Mouse (Mus musculus) neural tube, embryonic 15.5 days (tissue): Measurements from ENCODE around the gene Olfr435. TPM values are rescaled to one million over a fixed set of nuclear protein-coding genes. Genes with fewer than 3 reads are reported as not detected.
"Not testable (repeated sequence)": the region's sequence is repeated elsewhere in the genome, so short reads cannot be mapped to it uniquely, and the experiment has no call there.

Source experiments
- ATAC-seq: fragments of 200-750 bp; cut with Nextera tagmentation; 2 replicates; pipeline ENCODE4 v1.8.0; 2017; ENCODE audit warnings: mild to moderate bottlenecking, moderate TSS enrichment, moderate library complexity; ENCODE audit not compliant: low FRiP score
- H3K27ac ChIP-seq: fragments of 300-500 bp; sonication (generic); replicated peaks from 2 replicates; pipeline ENCODE4 v1.5.1; 2015; ENCODE audit warnings: mild to moderate bottlenecking, inconsistent platforms
- H3K27me3 ChIP-seq: fragments of 300-500 bp; sonication (generic); replicated peaks from 2 replicates; pipeline ENCODE4 v1.6.1; 2015; ENCODE audit warnings: inconsistent platforms
- H3K36me3 ChIP-seq: fragments of 300-500 bp; sonication (generic); 2 replicates; pipeline ENCODE4 v1.6.1; 2015; ENCODE audit warnings: inconsistent platforms
- H3K4me1 ChIP-seq: fragments of 300-500 bp; sonication (generic); 2 replicates; pipeline ENCODE4 v1.6.1; 2015; ENCODE audit warnings: inconsistent platforms
- H3K4me2 ChIP-seq: fragments of 300-500 bp; sonication (generic); 2 replicates; pipeline ENCODE4 v1.6.1; 2015; ENCODE audit warnings: inconsistent platforms, mild to moderate bottlenecking, moderate library complexity
- H3K4me3 ChIP-seq: fragments of 300-500 bp; sonication (generic); replicated peaks from 2 replicates; pipeline ENCODE4 v1.5.1; 2015; ENCODE audit warnings: mild to moderate bottlenecking, inconsistent platforms
- H3K9ac ChIP-seq: fragments of 300-500 bp; sonication (generic); replicated peaks from 2 replicates; pipeline ENCODE4 v1.6.1; 2015; ENCODE audit warnings: mild to moderate bottlenecking, inconsistent platforms
- H3K9me3 ChIP-seq: fragments of 300-500 bp; sonication (generic); replicated peaks from 2 replicates; pipeline ENCODE4 v1.6.1; 2016; ENCODE audit warnings: inconsistent platforms
- WGBS: fragments of 180-500 bp; shearing (Covaris S2); methylation state at CpG from one replicate; pipeline ENCODE4 v1.1.7; 2015; ENCODE audit warnings: mixed read lengths; 5-methylcytosine and 5-hydroxymethylcytosine counted together
- polyA plus RNA-seq: library from polyadenylated mRNA; unstranded; fragments of >200 nt; fragmentation: Nextera tagmentation; extraction: Ambion mirVana; gene quantifications from 2 replicates; pipeline ENCODE4 v1.2.1, GENCODE M21; 2015

Olfr435 gene
- polyA plus RNA-seq, 1 experiment from 2014 or later, result not detected

GRCm38 (mm10) chr6:43231255-43231654 lies 34.3 kb downstream of the Olfr435 start, which contains the start of gene Olfr47:
Olfr47 (plus strand) TSS chr6:43231529.
- H3K27ac ChIP-seq, ATAC-seq, H3K9ac ChIP-seq, H3K27me3 ChIP-seq, H3K4me2 ChIP-seq, H3K36me3 ChIP-seq, H3K4me3 ChIP-seq, H3K9me3 ChIP-seq, H3K4me1 ChIP-seq: not testable (repeated sequence)
- 87% methylated on average over 1 of the region's 1 CpGs for WGBS

GRCm38 (mm10) chr6:43242061-43242460 lies 45.1 kb downstream of the Olfr435 start:
- no peak overlapping the region for H3K4me3 ChIP-seq
- no peaks in the 10 kb centered on the region for H3K27me3 ChIP-seq
- H3K27ac ChIP-seq, result no peak overlapping the region
- WGBS, result 18% methylated on average over 4 of the region's 4 CpGs
- H3K9ac ChIP-seq, result no peak overlapping the region
- ATAC-seq, result no peak
- H3K36me3 ChIP-seq, result no peaks in the 10 kb centered on the region
- H3K9me3 ChIP-seq, result no peaks in the 10 kb centered on the region
- no peaks in the 10 kb centered on the region for H3K4me1 ChIP-seq
- no peak overlapping the region for H3K4me2 ChIP-seq

GRCm38 (mm10) chr6:43247396-43247795 lies 50.5 kb downstream of the Olfr435 start:
- ATAC-seq, result no peak
- Histone ChIP-seq H3K27ac (no peak overlapping the region), H3K4me1 (no peaks in the 10 kb centered on the region), H3K36me3 (no peaks in the 10 kb centered on the region), H3K27me3 (no peaks in the 10 kb centered on the region), H3K9ac (no peak overlapping the region), H3K4me3 (no peak overlapping the region), H3K4me2 (no peak overlapping the region), H3K9me3 (no peaks in the 10 kb centered on the region)
- 74% methylated on average over 3 of the region's 3 CpGs for WGBS

GRCm38 (mm10) chr6:43252994-43253393 lies 56.0 kb downstream of the Olfr435 start:
- H3K27me3 ChIP-seq, result no peaks in the 10 kb centered on the region
- no peaks in the 10 kb centered on the region for H3K4me1 ChIP-seq
- no peaks in the 10 kb centered on the region for H3K36me3 ChIP-seq
- no peak overlapping the region for H3K27ac ChIP-seq
- 96% methylated on average over 1 of the region's 1 CpGs for WGBS
- no peak for ATAC-seq
- H3K9ac ChIP-seq, result no peak overlapping the region
- H3K4me2 ChIP-seq, result no peak overlapping the region
- no peaks in the 10 kb centered on the region for H3K9me3 ChIP-seq
- H3K4me3 ChIP-seq, result no peak overlapping the region

Other genes starting within 250 kb of the Olfr435 start
- gene Olfr444, start 248.1 kb upstream of the Olfr435 start, polyA plus RNA-seq, result not detected in 2 replicates
- not detected in 2 replicates for gene Olfr441, start 90.8 kb upstream of the Olfr435 start, polyA plus RNA-seq
- gene Olfr237-ps1, start 50.6 kb upstream of the Olfr435 start, polyA plus RNA-seq, result not detected in 2 replicates
- gene Olfr437, start 33.9 kb upstream of the Olfr435 start, polyA plus RNA-seq, result not detected in 2 replicates
- not detected in 2 replicates for gene Olfr13, start 25.0 kb upstream of the Olfr435 start, polyA plus RNA-seq
- gene Olfr434, start 15.9 kb downstream of the Olfr435 start, polyA plus RNA-seq, result not detected in 2 replicates
- gene Olfr47, start 34.4 kb downstream of the Olfr435 start, polyA plus RNA-seq, result not detected in 2 replicates
- 1.9 and 4.5 TPM in 2 replicates for gene Arhgef5, start 68.4 kb downstream of the Olfr435 start, polyA plus RNA-seq
- 0.14 TPM in 1 of 2 replicates, not detected in the other for gene Nobox, start 112.4 kb downstream of the Olfr435 start, polyA plus RNA-seq